Mouse (Mus musculus): ENCODE measurements around the gene Bcl2l14. TPM values are rescaled to one million over a fixed set of nuclear protein-coding genes. Genes with fewer than 3 reads are reported as not detected.

Bcl2l14 gene
- polyA plus RNA-seq, 1 experiment: not detected

GRCm38 (mm10) chr6:134389917-134390316, 6.2 kb upstream of the Bcl2l14 start:
- peaks cover 14% of the 10 kb centered on the region for H3K4me1 ChIP-seq
- no peaks in the 10 kb centered on the region for H3K36me3 ChIP-seq (replicated peaks; ENCODE audit: low read length)
- no peak for TF ChIP-seq FLI1 (IDR thresholded peaks at IDR 0.05; ENCODE audit: low read length)
- no peak overlapping the region for H3K4me3 ChIP-seq (replicated peaks)
- H3K27me3 ChIP-seq (replicated peaks): no peaks in the 10 kb centered on the region
- 0 out of 2 replicates have a peak, but pooled peaks cover 2% of the 10 kb centered on the region for H3K9me3 ChIP-seq

- Histone ChIP-seq H3K9me3 (0 out of 2 replicates have a peak, but pooled peaks cover 2% of the 10 kb centered on the region), H3K4me3 (replicated peaks) (no peak overlapping the region), H3K4me1 (peaks cover 14% of the 10 kb centered on the region), H3K36me3 (replicated peaks; ENCODE audit: low read length) (no peaks in the 10 kb centered on the region), H3K27me3 (replicated peaks) (no peaks in the 10 kb centered on the region)
- TF ChIP-seq FLI1 (IDR thresholded peaks at IDR 0.05; ENCODE audit: low read length) (no peak), GATA1 (IDR thresholded peaks at IDR 0.05; ENCODE audit: borderline replicate concordance, low read length) (no peak)
Observed at GRCm38 (mm10) chr6:134390837-134391236, 5.3 kb upstream of the Bcl2l14 start.

- Histone ChIP-seq H3K36me3 (replicated peaks; ENCODE audit: low read length) (no peaks in the 10 kb centered on the region), H3K27me3 (replicated peaks) (peaks cover 20% of the 10 kb centered on the region), H3K4me1 (peaks cover 8% of the 10 kb centered on the region), H3K4me3 (replicated peaks) (peak overlapping the region; percentile 21), H3K9me3 (0 out of 2 replicates have a peak, but pooled peaks cover 1% of the 10 kb centered on the region)
- TF ChIP-seq FLI1 (IDR thresholded peaks at IDR 0.05; ENCODE audit: low read length): no peak
- TF ChIP-seq GATA1 (IDR thresholded peaks at IDR 0.05; ENCODE audit: borderline replicate concordance, low read length): no peak
Observed at GRCm38 (mm10) chr6:134402914-134403683, 7.0 kb downstream of the Bcl2l14 start.

- H3K9me3 ChIP-seq: no peaks in the 10 kb centered on the region
- H3K4me3 ChIP-seq (replicated peaks): no peak overlapping the region
- TF ChIP-seq FLI1 (IDR thresholded peaks at IDR 0.05; ENCODE audit: low read length) (no peak), GATA1 (IDR thresholded peaks at IDR 0.05; ENCODE audit: borderline replicate concordance, low read length) (no peak)
- no peaks in the 10 kb centered on the region for H3K36me3 ChIP-seq (replicated peaks; ENCODE audit: low read length)
- H3K27me3 ChIP-seq (replicated peaks): peaks cover 20% of the 10 kb centered on the region
- H3K4me1 ChIP-seq: peaks cover 8% of the 10 kb centered on the region
Observed at GRCm38 (mm10) chr6:134403684-134404070, 7.6 kb downstream of the Bcl2l14 start.

GRCm38 (mm10) chr6:134407226-134407625, 11.1 kb downstream of the Bcl2l14 start:
- TF ChIP-seq GATA1 (IDR thresholded peaks at IDR 0.05; ENCODE audit: borderline replicate concordance, low read length): no peak
- TF ChIP-seq FLI1 (IDR thresholded peaks at IDR 0.05; ENCODE audit: low read length): no peak
- Histone ChIP-seq H3K4me1 (peaks cover 8% of the 10 kb centered on the region), H3K36me3 (replicated peaks; ENCODE audit: low read length) (no peaks in the 10 kb centered on the region), H3K4me3 (replicated peaks) (no peak overlapping the region), H3K27me3 (replicated peaks) (peaks cover 12% of the 10 kb centered on the region), H3K9me3 (no peaks in the 10 kb centered on the region)

- TF ChIP-seq FLI1 (IDR thresholded peaks at IDR 0.05; ENCODE audit: low read length) (no peak), GATA1 (IDR thresholded peaks at IDR 0.05; ENCODE audit: borderline replicate concordance, low read length) (no peak)
- H3K27me3 ChIP-seq (replicated peaks): peaks cover 11% of the 10 kb centered on the region
- peak overlapping the region; percentile 83 for H3K4me3 ChIP-seq (replicated peaks)
- H3K4me1 ChIP-seq: peaks cover 13% of the 10 kb centered on the region
- H3K9me3 ChIP-seq: no peaks in the 10 kb centered on the region
- H3K36me3 ChIP-seq (replicated peaks; ENCODE audit: low read length): no peaks in the 10 kb centered on the region
Observed at GRCm38 (mm10) chr6:134413706-134414531, 17.8 kb downstream of the Bcl2l14 start.

GRCm38 (mm10) chr6:134414532-134414883, 18.4 kb downstream of the Bcl2l14 start:
- H3K9me3 ChIP-seq: no peaks in the 10 kb centered on the region
- H3K36me3 ChIP-seq (replicated peaks; ENCODE audit: low read length): no peaks in the 10 kb centered on the region
- peaks cover 13% of the 10 kb centered on the region for H3K4me1 ChIP-seq
- peaks cover 11% of the 10 kb centered on the region for H3K27me3 ChIP-seq (replicated peaks)
- peak overlapping the region; percentile 83 for H3K4me3 ChIP-seq (replicated peaks)
- TF ChIP-seq FLI1 (IDR thresholded peaks at IDR 0.05; ENCODE audit: low read length) (no peak), GATA1 (IDR thresholded peaks at IDR 0.05; ENCODE audit: borderline replicate concordance, low read length) (no peak)

- Histone ChIP-seq H3K4me3 (replicated peaks) (no peak overlapping the region), H3K27me3 (replicated peaks) (peaks cover 11% of the 10 kb centered on the region), H3K36me3 (replicated peaks; ENCODE audit: low read length) (no peaks in the 10 kb centered on the region), H3K4me1 (peaks cover 13% of the 10 kb centered on the region), H3K9me3 (no peaks in the 10 kb centered on the region)
- TF ChIP-seq GATA1 (IDR thresholded peaks at IDR 0.05; ENCODE audit: borderline replicate concordance, low read length): no peak
- no peak for TF ChIP-seq FLI1 (IDR thresholded peaks at IDR 0.05; ENCODE audit: low read length)
Observed at GRCm38 (mm10) chr6:134416556-134417105, 20.5 kb downstream of the Bcl2l14 start.

GRCm38 (mm10) chr6:134417886-134418285, 21.8 kb downstream of the Bcl2l14 start:
- Histone ChIP-seq H3K36me3 (replicated peaks; ENCODE audit: low read length) (no peaks in the 10 kb centered on the region), H3K9me3 (no peaks in the 10 kb centered on the region), H3K27me3 (replicated peaks) (peaks cover 11% of the 10 kb centered on the region), H3K4me3 (replicated peaks) (no peak overlapping the region), H3K4me1 (peaks cover 13% of the 10 kb centered on the region)
- TF ChIP-seq FLI1 (IDR thresholded peaks at IDR 0.05; ENCODE audit: low read length) (no peak), GATA1 (IDR thresholded peaks at IDR 0.05; ENCODE audit: borderline replicate concordance, low read length) (no peak)

- peaks cover 4% of the 10 kb centered on the region for H3K4me1 ChIP-seq
- TF ChIP-seq FLI1 (IDR thresholded peaks at IDR 0.05; ENCODE audit: low read length) (no peak), GATA1 (IDR thresholded peaks at IDR 0.05; ENCODE audit: borderline replicate concordance, low read length) (no peak)
Observed at GRCm38 (mm10) chr6:134420375-134420774, 24.3 kb downstream of the Bcl2l14 start.

More at GRCm38 (mm10) chr6:134420375-134420774, 24.3 kb downstream of the Bcl2l14 start:
- Histone ChIP-seq H3K27me3 (replicated peaks) (peaks cover 17% of the 10 kb centered on the region), H3K9me3 (no peaks in the 10 kb centered on the region), H3K4me3 (replicated peaks) (no peak overlapping the region), H3K36me3 (replicated peaks; ENCODE audit: low read length) (no peaks in the 10 kb centered on the region)

Measured in megakaryocyte, embryonic 14.5 days (primary cell).